Mouse (Mus musculus) forebrain, embryonic 14.5 days (tissue): ENCODE measurements around the gene Cdc73. TPM values are rescaled to one million over a fixed set of nuclear protein-coding genes. Genes with fewer than 3 reads are reported as not detected.
A peak's percentile ranks its signal among the peaks of the same experiment; 100 is the strongest.

Experiments used
- ATAC-seq: fragments of 200-750 bp; cut with Nextera tagmentation; 2 replicates; pipeline ENCODE4 v1.8.0; 2017; ENCODE audit warnings: mild to moderate bottlenecking, moderate library complexity
- DNase-seq: peaks from one replicate; pipeline ENCODE4 v3.0.0-alpha.2; 2015; ENCODE audit warnings: low spot score
- H3K27ac ChIP-seq: fragments of 300-500 bp; sonication (generic); 2 replicates; pipeline ENCODE4 v1.5.1; 2014; ENCODE audit warnings: low read depth, mild to moderate bottlenecking, control low read depth, low read length, moderate library complexity
- H3K27me3 ChIP-seq: fragments of 300-500 bp; sonication (generic); replicated peaks from 2 replicates; pipeline ENCODE4 v1.6.1; 2014; ENCODE audit warnings: low read length, control low read depth, mixed read lengths; ENCODE audit not compliant: control insufficient read depth, insufficient read depth
- H3K36me3 ChIP-seq: fragments of 300-500 bp; sonication (generic); 2 replicates; pipeline ENCODE4 v1.6.1; 2014; ENCODE audit warnings: low read length, control low read depth; ENCODE audit not compliant: control insufficient read depth, insufficient read depth
- H3K4me1 ChIP-seq: fragments of 300-500 bp; sonication (generic); 2 replicates; pipeline ENCODE4 v1.6.1; 2014; ENCODE audit warnings: antibody characterized with exemption, low read length, control low read depth; ENCODE audit not compliant: control insufficient read depth, insufficient read depth
- H3K4me2 ChIP-seq: fragments of 300-500 bp; sonication (generic); 2 replicates; pipeline ENCODE4 v1.6.1; 2014; ENCODE audit warnings: mild to moderate bottlenecking, control low read depth, low read length
- H3K4me3 ChIP-seq: fragments of 300-500 bp; sonication (generic); 2 replicates; pipeline ENCODE4 v1.5.1; 2014; ENCODE audit warnings: low read depth, low read length, control low read depth
- H3K9ac ChIP-seq: fragments of 300-500 bp; sonication (generic); 2 replicates; pipeline ENCODE4 v1.6.1; 2014; ENCODE audit warnings: mild to moderate bottlenecking, low read length, control low read depth, moderate library complexity
- H3K9me3 ChIP-seq: fragments of 300-500 bp; sonication (generic); replicated peaks from 2 replicates; pipeline ENCODE4 v1.6.1; 2016; ENCODE audit warnings: low read length, control low read depth, mixed read lengths; ENCODE audit not compliant: control insufficient read depth
- WGBS: fragments of 180-500 bp; shearing (Covaris S2); extraction: QIAGEN DNeasy Blood & Tissue Kit; methylation state at CpG from one replicate; pipeline ENCODE4 v1.1.7; 2014; 5-methylcytosine and 5-hydroxymethylcytosine counted together
- polyA plus RNA-seq: library from polyadenylated mRNA; unstranded; fragments of >200 nt; fragmentation: Nextera tagmentation; extraction: Ambion mirVana; gene quantifications from 2 replicates; pipeline ENCODE4 v1.2.1, GENCODE M21; 2014

The Cdc73 gene
- 16.6 and 23.2 TPM in 2 replicates for polyA plus RNA-seq

DNA sequence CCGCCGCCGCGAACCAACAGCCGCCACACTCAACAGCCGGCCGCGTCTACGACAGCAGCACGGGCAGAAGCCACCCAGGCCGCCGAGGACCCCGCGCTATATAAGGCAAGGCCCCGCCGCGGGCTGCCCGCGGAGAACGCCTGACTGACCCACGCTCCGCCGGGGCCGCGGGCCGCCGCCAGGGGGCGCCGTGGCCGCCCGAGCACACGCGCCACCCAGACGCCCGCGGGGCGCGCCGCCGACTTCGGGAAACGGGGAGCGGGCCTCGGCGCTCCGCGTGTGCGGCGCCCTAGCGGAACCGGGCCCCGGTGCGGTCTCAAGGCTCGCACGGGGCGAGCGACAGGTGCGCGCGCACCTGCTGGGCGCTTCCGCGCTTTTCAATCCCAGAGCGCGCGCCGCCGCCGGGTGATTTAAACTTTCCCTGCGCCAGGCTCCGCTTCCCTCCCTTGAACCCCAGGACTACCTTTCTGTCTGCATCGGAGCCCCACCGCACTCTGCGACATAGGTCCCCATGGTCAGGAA is at the start of gene Cdc73:
Cdc73 (minus strand) TSS at position 153 of the 522 bp plus-strand sequence.
- Histone ChIP-seq H3K4me3 (peak within 1 kb of the TSS; percentile 86), H3K9me3 (no peaks in the 10 kb centered on the region), H3K27me3 (no peaks in the 10 kb centered on the region), H3K36me3 (0 out of 2 replicates have a peak, but pooled peaks cover 2% of the 10 kb centered on the region), H3K27ac (peak within 1 kb of the TSS; percentile 91), H3K9ac (peak within 1 kb of the TSS; percentile 89), H3K4me2 (peak within 1 kb of the TSS; percentile 74), H3K4me1 (peaks cover 12% of the 10 kb centered on the region)
- WGBS = 0% methylated on average over 53 of the region's 74 CpGs
- peak; percentile 92 for DNase-seq
- peak; percentile 99 for ATAC-seq

DNA sequence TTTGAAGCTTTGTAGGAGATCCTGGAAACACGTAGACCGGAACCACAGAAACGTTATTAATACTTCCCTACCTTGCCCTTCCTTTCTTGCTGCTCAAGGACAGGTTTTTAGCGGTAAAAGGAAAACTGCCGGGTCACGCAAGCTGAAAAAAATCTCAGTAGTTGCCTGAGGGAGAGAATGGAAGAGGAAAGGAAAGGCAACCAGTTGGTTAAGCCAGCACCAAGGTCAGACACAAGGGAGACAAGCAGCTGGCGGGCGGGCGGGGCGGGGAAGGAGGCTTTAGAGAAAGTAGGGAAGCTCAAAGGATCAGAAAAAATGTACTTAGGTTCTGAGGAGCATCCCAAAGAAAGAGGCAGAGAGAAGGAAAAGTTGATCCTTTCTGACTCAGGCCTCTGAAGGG is 43.2 kb upstream of the Cdc73 start:
- Histone ChIP-seq H3K27me3 (no peaks in the 10 kb centered on the region), H3K9me3 (no peaks in the 10 kb centered on the region), H3K9ac (no peak overlapping the region), H3K27ac (no peak overlapping the region), H3K4me2 (no peak overlapping the region), H3K4me3 (no peak overlapping the region), H3K36me3 (peaks cover 51% of the 10 kb centered on the region), H3K4me1 (peaks cover under 1% of the 10 kb centered on the region)
- ATAC-seq = no peak
- no peak for DNase-seq
- 86% methylated on average over 10 of the region's 10 CpGs for WGBS

DNA sequence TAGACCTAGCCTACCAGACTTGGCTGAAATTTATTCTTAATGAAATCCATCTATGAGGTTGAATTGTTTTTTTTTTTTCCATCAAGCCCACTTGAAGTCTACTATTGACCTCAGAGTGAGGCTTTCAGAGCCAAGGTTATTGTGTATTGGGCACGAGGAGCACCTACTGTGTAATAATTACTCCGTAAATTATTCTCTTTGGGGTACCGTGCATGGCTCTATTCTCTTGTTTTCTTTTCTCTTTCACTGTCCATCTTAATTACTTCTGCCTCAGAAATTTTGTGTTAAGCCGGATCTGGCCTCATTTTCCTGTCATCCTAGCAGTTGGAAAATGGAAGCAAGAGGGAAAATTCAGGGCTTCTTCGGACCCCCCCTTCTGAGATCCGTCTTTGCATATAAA is 39.5 kb upstream of the Cdc73 start:
- WGBS = 6% methylated on average over 6 of the region's 6 CpGs
- DNase-seq (peak; percentile 77), ATAC-seq (peak; percentile 45)
- Histone ChIP-seq H3K27ac (peak overlapping the region; percentile 53; the same call in 1 of the 2 replicates), H3K4me2 (0 out of 2 replicates have a peak overlapping the region, but pooled peaks have one; percentile 1), H3K36me3 (peaks cover 40% of the 10 kb centered on the region), H3K9me3 (no peaks in the 10 kb centered on the region), H3K9ac (no peak overlapping the region), H3K4me3 (no peak overlapping the region), H3K4me1 (peaks cover 7% of the 10 kb centered on the region), H3K27me3 (no peaks in the 10 kb centered on the region)

DNA sequence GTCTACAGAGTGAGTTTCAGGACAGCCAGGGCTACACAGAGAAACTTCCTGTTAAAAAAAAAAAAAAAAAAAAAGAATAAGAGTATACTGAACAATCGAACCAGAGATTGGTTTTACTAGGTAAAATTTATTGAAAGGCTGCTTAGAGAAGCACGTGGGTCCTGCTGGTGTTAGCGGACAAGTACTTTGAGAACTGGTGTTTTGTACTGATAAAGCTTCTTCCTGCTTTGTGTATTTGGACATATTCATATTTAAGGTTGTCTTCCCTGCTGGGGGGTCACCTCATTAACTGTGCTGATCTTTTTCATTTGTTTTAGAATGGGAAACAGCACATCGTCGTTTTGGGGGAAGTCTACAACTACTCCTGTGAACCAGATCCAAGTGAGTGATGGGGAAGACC is 38.6 kb upstream of the Cdc73 start:
- DNase-seq (no peak), ATAC-seq (no peak)
- Histone ChIP-seq H3K4me1 (peaks cover 7% of the 10 kb centered on the region), H3K27ac (no peak overlapping the region), H3K27me3 (no peaks in the 10 kb centered on the region), H3K4me2 (no peak overlapping the region), H3K9me3 (no peaks in the 10 kb centered on the region), H3K36me3 (peaks cover 32% of the 10 kb centered on the region), H3K4me3 (no peak overlapping the region), H3K9ac (no peak overlapping the region)
- 61% methylated on average over 5 of the region's 5 CpGs for WGBS

DNA sequence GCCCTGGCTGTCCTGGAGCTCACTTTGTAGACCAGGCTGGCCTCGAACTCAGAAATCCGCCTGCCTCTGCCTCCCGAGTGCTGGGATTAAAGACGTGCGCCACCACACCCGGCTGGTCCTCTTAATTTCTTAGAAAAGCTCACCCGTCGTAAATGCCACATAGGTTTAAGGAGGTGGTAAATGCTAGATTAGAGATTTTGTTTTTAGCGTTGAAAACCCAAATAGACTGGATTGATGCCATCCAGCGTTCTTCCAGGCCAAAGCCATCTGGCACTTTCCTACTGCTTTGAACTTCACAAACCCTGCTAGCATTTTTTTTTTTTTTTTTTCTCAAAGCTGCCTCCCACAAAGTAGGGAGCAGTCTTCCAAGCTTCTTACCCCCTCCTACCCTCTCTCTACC is 37.9 kb upstream of the Cdc73 start:
- H3K27ac ChIP-seq = no peak overlapping the region
- WGBS = 73% methylated on average over 9 of the region's 10 CpGs
- H3K4me3 ChIP-seq = no peak overlapping the region
- H3K4me2 ChIP-seq = peak overlapping the region; percentile 80
- peaks cover 7% of the 10 kb centered on the region for H3K4me1 ChIP-seq
- H3K9ac ChIP-seq = no peak overlapping the region
- no peaks in the 10 kb centered on the region for H3K27me3 ChIP-seq
- no peak for ATAC-seq
- peaks cover 26% of the 10 kb centered on the region for H3K36me3 ChIP-seq
- H3K9me3 ChIP-seq = no peaks in the 10 kb centered on the region
- DNase-seq = peak; percentile 16

DNA sequence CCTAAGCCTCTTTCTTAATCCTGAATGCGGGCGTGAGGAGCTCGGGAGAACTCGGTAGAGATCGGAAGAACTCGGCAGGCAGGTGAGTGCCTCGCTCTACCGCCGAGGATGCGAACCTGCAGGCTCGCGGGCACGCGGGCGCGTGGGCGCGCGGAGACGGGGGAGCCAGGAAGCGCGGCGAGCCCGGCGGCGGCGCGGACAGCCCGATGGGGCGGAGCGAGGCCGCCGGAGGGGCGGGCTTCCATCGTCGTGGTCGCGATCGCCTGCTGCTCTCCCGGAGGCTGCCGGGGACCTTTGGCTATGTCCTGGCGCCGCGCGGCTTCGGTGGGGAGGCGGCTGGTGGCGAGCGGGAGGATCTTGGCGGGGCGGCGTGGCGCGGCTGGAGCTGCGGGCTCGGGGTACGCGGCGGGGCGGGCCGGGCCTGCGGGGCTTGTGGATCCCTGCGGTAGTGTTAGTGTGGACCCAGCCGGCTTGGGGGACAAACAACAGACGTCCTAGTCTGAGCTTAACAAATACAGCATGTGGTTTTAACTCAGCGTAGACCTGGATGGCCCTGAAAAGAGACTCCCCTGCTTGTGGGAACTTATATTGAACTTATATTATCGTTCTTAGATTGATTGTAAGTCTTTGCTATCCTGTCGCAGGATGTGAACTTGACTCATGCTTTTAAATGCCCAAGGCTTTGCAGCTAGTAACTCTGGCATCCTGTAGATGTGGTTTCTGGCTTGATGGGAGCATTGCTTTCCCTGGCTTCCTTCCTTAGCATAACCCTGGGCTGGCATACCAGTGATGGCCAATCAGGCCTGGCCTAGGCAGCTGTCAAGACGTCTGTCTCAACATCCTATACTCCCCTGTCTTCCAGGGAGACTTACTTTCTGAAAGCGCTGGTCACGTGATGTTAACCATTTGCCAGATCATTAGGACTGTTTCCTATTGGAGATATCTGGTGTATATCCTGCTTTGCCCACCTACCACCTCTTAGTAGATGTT is 37.0 kb upstream of the Cdc73 start:
- Histone ChIP-seq H3K4me3 (peak overlapping the region; percentile 72), H3K27me3 (no peaks in the 10 kb centered on the region), H3K9me3 (no peaks in the 10 kb centered on the region), H3K4me1 (peaks cover 7% of the 10 kb centered on the region), H3K36me3 (peaks cover 16% of the 10 kb centered on the region), H3K27ac (peak overlapping the region; percentile 91), H3K9ac (peak overlapping the region; percentile 88), H3K4me2 (peak overlapping the region; percentile 80)
- 2% methylated on average over 70 of the region's 71 CpGs for WGBS
- ATAC-seq = peak; percentile 89
- peak; percentile 93 for DNase-seq

DNA sequence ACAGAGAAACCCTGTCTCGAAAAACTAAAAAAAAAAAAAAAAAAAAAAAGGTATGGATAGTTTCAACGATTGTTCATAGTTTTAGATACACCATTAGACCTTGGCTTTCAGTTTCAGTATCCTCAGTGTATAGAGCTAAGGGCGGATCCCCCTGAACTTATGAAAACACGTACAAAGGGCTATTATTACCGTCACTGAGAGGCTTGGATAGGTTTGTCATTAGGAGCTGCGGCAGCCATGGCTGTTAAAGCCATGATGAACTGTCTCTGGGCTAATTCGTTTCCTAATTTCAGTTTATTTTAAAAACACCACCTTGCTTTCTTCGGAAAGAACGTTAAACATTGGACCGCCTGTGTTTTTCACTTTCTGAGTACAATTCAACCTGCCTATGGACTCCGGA is 36.1 kb upstream of the Cdc73 start:
- no peaks in the 10 kb centered on the region for H3K9me3 ChIP-seq
- peak overlapping the region; percentile 72 for H3K4me3 ChIP-seq
- DNase-seq (peak; percentile 31), ATAC-seq (peak; percentile 13; the same call in 1 of the 2 replicates)
- peaks cover 10% of the 10 kb centered on the region for H3K36me3 ChIP-seq
- H3K4me2 ChIP-seq = peak overlapping the region; percentile 80
- no peaks in the 10 kb centered on the region for H3K27me3 ChIP-seq
- peak overlapping the region; percentile 88 for H3K9ac ChIP-seq
- 24% methylated on average over 10 of the region's 11 CpGs for WGBS
- H3K4me1 ChIP-seq = peaks cover 7% of the 10 kb centered on the region
- peak overlapping the region; percentile 91; the same call in 1 of the 2 replicates for H3K27ac ChIP-seq

DNA sequence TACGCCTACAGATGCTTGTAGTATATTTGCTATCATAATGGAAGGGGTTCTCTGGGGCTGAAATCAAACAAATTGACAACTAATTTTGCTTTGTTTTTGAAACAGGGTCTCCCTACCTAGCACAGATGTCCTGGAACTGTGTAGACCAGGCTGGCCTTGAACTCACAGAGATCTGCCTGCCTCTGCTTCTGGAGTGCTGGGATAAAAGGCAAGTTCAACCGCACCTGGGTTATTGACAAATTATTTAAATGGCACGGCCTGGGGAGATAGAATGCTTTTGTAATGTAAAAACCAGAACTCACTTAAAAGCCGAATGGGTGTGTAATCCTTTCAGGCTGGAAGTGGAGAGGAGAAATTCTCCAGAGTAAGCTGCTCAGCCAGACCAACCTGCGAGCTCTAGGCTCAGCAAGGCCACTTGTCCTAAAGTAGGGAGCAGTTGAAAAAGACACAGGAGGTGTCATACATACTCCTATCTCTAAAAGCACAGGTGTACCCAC is 31.3 kb upstream of the Cdc73 start:
- Histone ChIP-seq H3K4me2 (no peak overlapping the region), H3K9me3 (no peaks in the 10 kb centered on the region), H3K9ac (no peak overlapping the region), H3K27me3 (no peaks in the 10 kb centered on the region), H3K36me3 (no peaks in the 10 kb centered on the region), H3K27ac (no peak overlapping the region), H3K4me1 (no peaks in the 10 kb centered on the region), H3K4me3 (no peak overlapping the region)
- 74% methylated on average over 5 of the region's 5 CpGs for WGBS
- no peak for ATAC-seq
- no peak for DNase-seq
